Mouse (Mus musculus): Measurements from ENCODE around the gene Rsg1. TPM values are rescaled to one million over a fixed set of nuclear protein-coding genes. Genes with fewer than 3 reads are reported as not detected.

The Rsg1 gene
- polyA plus RNA-seq, 1 experiment, result 1.6 TPM

DNA sequence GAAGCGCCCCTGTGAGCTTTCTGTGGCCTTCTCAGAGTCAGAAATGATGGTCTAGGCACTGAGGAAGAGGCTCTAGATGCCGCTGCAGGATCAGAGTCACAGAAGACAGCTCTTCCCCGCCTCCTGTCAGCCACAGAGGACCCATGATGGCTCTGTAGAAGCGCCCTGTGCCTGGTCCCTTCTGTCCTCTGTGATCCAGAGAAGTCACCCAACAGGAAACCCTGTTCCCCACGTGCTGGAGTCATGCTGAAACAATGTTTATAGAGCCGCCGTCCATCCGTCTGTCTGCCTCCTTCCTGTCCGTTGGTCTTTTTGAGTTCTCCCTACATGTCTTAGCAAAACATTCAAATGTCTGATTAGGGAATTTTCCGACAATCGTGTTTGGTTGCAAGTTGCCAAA lies 12.8 kb upstream of the Rsg1 start:
- Histone ChIP-seq H3K27me3 (ENCODE audit: control insufficient read depth, insufficient read depth, insufficient read length) (no peaks in the 10 kb centered on the region), H3K79me3 (ENCODE audit: low read depth) (no peaks in the 10 kb centered on the region), H3K36me3 (ENCODE audit: control insufficient read depth, insufficient read depth) (peaks cover 45% of the 10 kb centered on the region), H3ac (ENCODE audit: control insufficient read depth, insufficient read length, low read depth) (no peak overlapping the region), H3K4me3 (ENCODE audit: insufficient read depth, poor library complexity, severe bottlenecking) (no peak overlapping the region), H3K79me2 (ENCODE audit: control insufficient read depth, insufficient read depth) (no peaks in the 10 kb centered on the region)
- TF ChIP-seq MYOG (IDR thresholded peaks at IDR 0.05; ENCODE audit: control insufficient read depth, extremely low read depth, insufficient read length), result no peak

- H3ac ChIP-seq (ENCODE audit: control insufficient read depth, insufficient read length, low read depth), result no peak overlapping the region
- no peak overlapping the region for H3K4me3 ChIP-seq (ENCODE audit: insufficient read depth, poor library complexity, severe bottlenecking)
- TF ChIP-seq MAX (IDR thresholded peaks at IDR 0.05) (no peak), USF1 (IDR thresholded peaks at IDR 0.05; ENCODE audit: low read depth) (no peak), CTCF (IDR thresholded peaks at IDR 0.05; ENCODE audit: control insufficient read depth, insufficient read depth, insufficient read length) (no peak), MYOD1 (IDR thresholded peaks at IDR 0.05; ENCODE audit: control insufficient read depth, insufficient read length, low read depth) (no peak), MYOG (IDR thresholded peaks at IDR 0.05; ENCODE audit: control insufficient read depth, extremely low read depth, insufficient read length) (no peak), CEBPB (IDR thresholded peaks at IDR 0.05; ENCODE audit: low read depth) (no peak)
- no peaks in the 10 kb centered on the region for H3K79me3 ChIP-seq (ENCODE audit: low read depth)
- H3K27me3 ChIP-seq (ENCODE audit: control insufficient read depth, insufficient read depth, insufficient read length), result no peaks in the 10 kb centered on the region
- peaks cover 34% of the 10 kb centered on the region for H3K36me3 ChIP-seq (ENCODE audit: control insufficient read depth, insufficient read depth)
- H3K79me2 ChIP-seq (ENCODE audit: control insufficient read depth, insufficient read depth), result no peaks in the 10 kb centered on the region
Observed at GRCm38 (mm10) chr4:141202192-141202591, 11.6 kb upstream of the Rsg1 start.

GRCm38 (mm10) chr4:141204580-141205061 lies 9.1 kb upstream of the Rsg1 start:
- no peaks in the 10 kb centered on the region for H3K79me2 ChIP-seq (ENCODE audit: control insufficient read depth, insufficient read depth)
- no peaks in the 10 kb centered on the region for H3K27me3 ChIP-seq (ENCODE audit: control insufficient read depth, insufficient read depth, insufficient read length)
- no peak overlapping the region for H3ac ChIP-seq (ENCODE audit: control insufficient read depth, insufficient read length, low read depth)
- no peak for TF ChIP-seq CTCF (IDR thresholded peaks at IDR 0.05; ENCODE audit: control insufficient read depth, insufficient read depth, insufficient read length)
- no peak for TF ChIP-seq USF1 (IDR thresholded peaks at IDR 0.05; ENCODE audit: low read depth)
- no peak for TF ChIP-seq MYOG (IDR thresholded peaks at IDR 0.05; ENCODE audit: control insufficient read depth, extremely low read depth, insufficient read length)
- TF ChIP-seq MAX (IDR thresholded peaks at IDR 0.05), result no peak
- TF ChIP-seq FOSL1 (IDR thresholded peaks at IDR 0.05; ENCODE audit: insufficient read depth, low read length, poor library complexity, severe bottlenecking), result no peak
- no peak for TF ChIP-seq MYOD1 (IDR thresholded peaks at IDR 0.05; ENCODE audit: control insufficient read depth, insufficient read length, low read depth)
- no peak for TF ChIP-seq CEBPB (IDR thresholded peaks at IDR 0.05; ENCODE audit: low read depth)
- H3K79me3 ChIP-seq (ENCODE audit: low read depth), result no peaks in the 10 kb centered on the region
- no peak overlapping the region for H3K4me3 ChIP-seq (ENCODE audit: insufficient read depth, poor library complexity, severe bottlenecking)
- H3K36me3 ChIP-seq (ENCODE audit: control insufficient read depth, insufficient read depth), result peaks cover 19% of the 10 kb centered on the region

GRCm38 (mm10) chr4:141207081-141207480 lies 6.7 kb upstream of the Rsg1 start:
- TF ChIP-seq MAX (IDR thresholded peaks at IDR 0.05), result no peak
- no peak for TF ChIP-seq FOSL1 (IDR thresholded peaks at IDR 0.05; ENCODE audit: insufficient read depth, low read length, poor library complexity, severe bottlenecking)
- TF ChIP-seq CEBPB (IDR thresholded peaks at IDR 0.05; ENCODE audit: low read depth), result no peak
- no peak for TF ChIP-seq MYOD1 (IDR thresholded peaks at IDR 0.05; ENCODE audit: control insufficient read depth, insufficient read length, low read depth)
- no peak for TF ChIP-seq USF1 (IDR thresholded peaks at IDR 0.05; ENCODE audit: low read depth)
- no peak for TF ChIP-seq CTCF (IDR thresholded peaks at IDR 0.05; ENCODE audit: control insufficient read depth, insufficient read depth, insufficient read length)
- no peak for TF ChIP-seq MYOG (IDR thresholded peaks at IDR 0.05; ENCODE audit: control insufficient read depth, extremely low read depth, insufficient read length)
- Histone ChIP-seq H3K4me3 (ENCODE audit: insufficient read depth, poor library complexity, severe bottlenecking) (no peak overlapping the region), H3ac (ENCODE audit: control insufficient read depth, insufficient read length, low read depth) (no peak overlapping the region), H3K27me3 (ENCODE audit: control insufficient read depth, insufficient read depth, insufficient read length) (no peaks in the 10 kb centered on the region), H3K79me2 (ENCODE audit: control insufficient read depth, insufficient read depth) (no peaks in the 10 kb centered on the region), H3K36me3 (ENCODE audit: control insufficient read depth, insufficient read depth) (peaks cover 8% of the 10 kb centered on the region), H3K79me3 (ENCODE audit: low read depth) (no peaks in the 10 kb centered on the region)

DNA sequence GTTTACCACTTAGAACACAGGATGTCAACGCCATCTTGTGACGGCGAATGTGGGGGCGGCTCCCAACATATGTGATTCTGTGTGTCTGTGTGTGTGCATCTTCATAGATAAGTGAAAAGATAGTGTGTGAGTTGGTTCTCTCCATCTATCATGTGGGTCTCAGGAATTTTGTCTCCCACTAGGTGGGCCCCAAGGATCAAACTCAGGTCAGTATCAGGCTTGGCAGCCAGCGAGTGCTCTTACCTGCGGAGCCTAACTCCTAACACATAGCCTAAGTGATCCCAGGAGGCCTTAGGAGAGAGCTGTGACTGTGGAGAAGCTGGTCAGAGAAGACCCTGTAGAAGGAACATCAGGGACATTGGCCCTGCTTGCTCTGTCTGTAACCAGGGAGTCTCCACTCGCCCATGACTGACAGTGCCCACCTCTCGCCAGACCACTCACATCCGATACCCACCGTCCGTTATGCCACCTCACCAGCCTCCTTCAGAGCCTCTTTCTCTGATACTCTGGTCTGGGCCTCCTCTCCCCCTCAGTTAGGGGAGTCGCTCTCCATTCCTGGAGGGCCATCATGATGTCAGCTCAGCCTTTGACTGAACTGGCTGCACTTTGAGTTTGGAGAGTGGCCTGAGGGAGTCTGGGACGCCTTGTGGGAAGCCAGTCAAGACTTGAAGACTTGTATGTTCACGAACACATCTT lies 3.1 kb upstream of the Rsg1 start:
- H3K27me3 ChIP-seq (ENCODE audit: control insufficient read depth, insufficient read depth, insufficient read length), result no peaks in the 10 kb centered on the region
- H3K4me3 ChIP-seq (ENCODE audit: insufficient read depth, poor library complexity, severe bottlenecking), result no peak overlapping the region
- TF ChIP-seq MYOD1 (IDR thresholded peaks at IDR 0.05; ENCODE audit: control insufficient read depth, insufficient read length, low read depth), result no peak
- no peak for TF ChIP-seq FOSL1 (IDR thresholded peaks at IDR 0.05; ENCODE audit: insufficient read depth, low read length, poor library complexity, severe bottlenecking)
- TF ChIP-seq MAX (IDR thresholded peaks at IDR 0.05), result no peak
- TF ChIP-seq CEBPB (IDR thresholded peaks at IDR 0.05; ENCODE audit: low read depth), result no peak
- TF ChIP-seq CTCF (IDR thresholded peaks at IDR 0.05; ENCODE audit: control insufficient read depth, insufficient read depth, insufficient read length), result no peak
- no peak for TF ChIP-seq USF1 (IDR thresholded peaks at IDR 0.05; ENCODE audit: low read depth)
- no peak for TF ChIP-seq MYOG (IDR thresholded peaks at IDR 0.05; ENCODE audit: control insufficient read depth, extremely low read depth, insufficient read length)
- H3ac ChIP-seq (ENCODE audit: control insufficient read depth, insufficient read length, low read depth), result no peak overlapping the region
- H3K36me3 ChIP-seq (ENCODE audit: control insufficient read depth, insufficient read depth), result no peaks in the 10 kb centered on the region
- H3K79me3 ChIP-seq (ENCODE audit: low read depth), result no peaks in the 10 kb centered on the region
- H3K79me2 ChIP-seq (ENCODE audit: control insufficient read depth, insufficient read depth), result no peaks in the 10 kb centered on the region

DNA sequence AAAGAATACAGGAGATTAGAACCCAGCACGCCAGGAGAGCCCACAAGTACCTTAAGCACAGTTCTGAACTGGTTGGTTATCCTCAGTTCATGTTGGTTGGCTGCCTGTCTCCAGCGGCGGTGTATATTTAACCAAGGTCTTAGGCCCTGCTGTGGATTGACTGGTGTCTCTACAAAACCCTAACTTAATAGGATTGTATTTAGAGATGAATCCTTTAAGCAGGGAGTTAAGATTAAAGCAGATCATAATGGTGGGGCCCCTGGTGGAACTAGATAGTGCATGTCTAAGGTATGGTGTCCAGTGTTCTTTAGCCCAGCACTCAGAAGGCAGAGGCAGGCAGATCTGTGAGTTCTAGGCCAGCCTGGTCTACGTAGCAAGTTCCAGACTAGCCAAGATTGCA lies 2.1 kb upstream of the Rsg1 start:
- Histone ChIP-seq H3ac (ENCODE audit: control insufficient read depth, insufficient read length, low read depth) (no peak overlapping the region), H3K36me3 (ENCODE audit: control insufficient read depth, insufficient read depth) (no peaks in the 10 kb centered on the region), H3K4me3 (ENCODE audit: insufficient read depth, poor library complexity, severe bottlenecking) (no peak overlapping the region), H3K79me3 (ENCODE audit: low read depth) (no peaks in the 10 kb centered on the region), H3K27me3 (ENCODE audit: control insufficient read depth, insufficient read depth, insufficient read length) (no peaks in the 10 kb centered on the region), H3K79me2 (ENCODE audit: control insufficient read depth, insufficient read depth) (no peaks in the 10 kb centered on the region)
- TF ChIP-seq MYOG (IDR thresholded peaks at IDR 0.05; ENCODE audit: control insufficient read depth, extremely low read depth, insufficient read length), result no peak
- no peak for TF ChIP-seq CTCF (IDR thresholded peaks at IDR 0.05; ENCODE audit: control insufficient read depth, insufficient read depth, insufficient read length)
- TF ChIP-seq FOSL1 (IDR thresholded peaks at IDR 0.05; ENCODE audit: insufficient read depth, low read length, poor library complexity, severe bottlenecking), result no peak
- TF ChIP-seq USF1 (IDR thresholded peaks at IDR 0.05; ENCODE audit: low read depth), result no peak
- TF ChIP-seq MYOD1 (IDR thresholded peaks at IDR 0.05; ENCODE audit: control insufficient read depth, insufficient read length, low read depth), result no peak
- no peak for TF ChIP-seq CEBPB (IDR thresholded peaks at IDR 0.05; ENCODE audit: low read depth)
- TF ChIP-seq MAX (IDR thresholded peaks at IDR 0.05), result no peak
